Mouse (Mus musculus): ENCODE measurements around the gene Calu. TPM values are rescaled to one million over a fixed set of nuclear protein-coding genes. Genes with fewer than 3 reads are reported as not detected.
A peak's percentile ranks its signal among the peaks of the same experiment; 100 is the strongest.

Gene Calu
- total and polyA plus RNA-seq, 3 experiments: 107 to 161 (median 112) TPM

- H3K9ac ChIP-seq (ENCODE audit: insufficient read depth, low read depth): no peak overlapping the region
- in situ Hi-C loops (cut with MboI; ENCODE audit: low pct_ligation_motif_present, low pct_unique_long_range_greater_than_20kb, low sequenced_read_pairs): loop anchor here (25.0 kb wide), 1 partner anchor 260 kb away; no protein-coding TSS in a partner anchor
Observed at GRCm38 (mm10) chr6:29377386-29377785, 29.5 kb downstream of the Calu start.

GRCm38 (mm10) chr6:29378678-29379077, 30.8 kb downstream of the Calu start:
- Histone ChIP-seq H3K27me3 (replicated peaks) (no peaks in the 10 kb centered on the region), H3K79me2 (replicated peaks; ENCODE audit: control insufficient read depth, extremely low read depth, insufficient read depth, poor library complexity, severe bottlenecking) (no peaks in the 10 kb centered on the region), H3K4me1 (ENCODE audit: control insufficient read depth in 1 of 2, insufficient read depth in 2 of 2) (peaks cover 1 to 14% of the 10 kb centered on the region in 2 experiments; a peak in 2 of 4 replicates), H3K4me3 (replicated peaks in 1 of 3; ENCODE audit: low read depth in 2 of 3, low read length in 2 of 3, poor library complexity in 1 of 3) (no peak overlapping the region), H3K9ac (ENCODE audit: insufficient read depth, low read depth) (no peak overlapping the region), H3K27ac (ENCODE audit: insufficient read depth, low read depth) (no peak overlapping the region), H3K9me3 (replicated peaks; ENCODE audit: low read length) (no peaks in the 10 kb centered on the region), H3K36me3 (replicated peaks in 1 of 2; ENCODE audit: control insufficient read depth in 1 of 2, insufficient read depth in 1 of 2, low read length in 1 of 2) (peaks cover 25 to 60% of the 10 kb centered on the region in 2 experiments), H3K4me2 (ENCODE audit: insufficient read depth, low read depth, poor library complexity, severe bottlenecking) (no peak overlapping the region)
- TF ChIP-seq CHD1 (IDR thresholded peaks at IDR 0.05; ENCODE audit: low read depth, low read length): no peak
- TF ChIP-seq RAD21 (IDR thresholded peaks at IDR 0.05; ENCODE audit: low read depth, low read length): no peak
- TF ChIP-seq IRF4 (IDR thresholded peaks at IDR 0.05; ENCODE audit: low read depth, low read length): no peak
- no peak for TF ChIP-seq UBTF (IDR thresholded peaks at IDR 0.05; ENCODE audit: low read depth, low read length)
- no peak for TF ChIP-seq ETS1 (conservative IDR thresholded peaks at IDR 0.05; ENCODE audit: low read depth, low read length)
- no peak for TF ChIP-seq NELFE (IDR thresholded peaks at IDR 0.05; ENCODE audit: low read depth, low read length)
- TF ChIP-seq MAZ (IDR thresholded peaks at IDR 0.05; ENCODE audit: low read depth, low read length): no peak
- no peak for TF ChIP-seq E2F4 (IDR thresholded peaks at IDR 0.05; ENCODE audit: insufficient replicate concordance, low read depth, low read length)
- no peak for TF ChIP-seq USF2 (conservative IDR thresholded peaks at IDR 0.05; ENCODE audit: low read depth, low read length)
- DNase-seq (ENCODE audit: extremely low read depth): no peak
- dilution Hi-C loops (cut with MboI; ENCODE audit: extremely low pct_ligation_motif_present, extremely low pct_unique_long_range_greater_than_20kb, low sequenced_read_pairs): no loop called here
- in situ Hi-C loops (cut with MboI; ENCODE audit: low pct_ligation_motif_present, low pct_unique_long_range_greater_than_20kb, low sequenced_read_pairs): loop anchor here (25.0 kb wide), 1 partner anchor 259 kb away; no protein-coding TSS in a partner anchor

More at GRCm38 (mm10) chr6:29377386-29377785, 29.5 kb downstream of the Calu start:
- no peak for TF ChIP-seq CHD1 (IDR thresholded peaks at IDR 0.05; ENCODE audit: low read depth, low read length)
- TF ChIP-seq NRF1 (IDR thresholded peaks at IDR 0.05; ENCODE audit: low read depth, low read length): no peak
- TF ChIP-seq ZNF384 (IDR thresholded peaks at IDR 0.05; ENCODE audit: low read depth, low read length): peak; percentile 12; the same call in 1 of the 2 replicates
- TF ChIP-seq MXI1 (IDR thresholded peaks at IDR 0.05; ENCODE audit: low read depth, low read length): no peak
- H3K79me2 ChIP-seq (replicated peaks; ENCODE audit: control insufficient read depth, extremely low read depth, insufficient read depth, poor library complexity, severe bottlenecking): no peaks in the 10 kb centered on the region
- no peak overlapping the region for H3K4me3 ChIP-seq (replicated peaks in 1 of 3; ENCODE audit: low read depth in 2 of 3, low read length in 2 of 3, poor library complexity in 1 of 3)
- peaks cover 0 to 7% of the 10 kb centered on the region in 2 experiments; a peak in 1 of 4 replicates for H3K4me1 ChIP-seq (ENCODE audit: control insufficient read depth in 1 of 2, insufficient read depth in 2 of 2)
- no peaks in the 10 kb centered on the region for H3K27me3 ChIP-seq (replicated peaks)
- H3K27ac ChIP-seq (ENCODE audit: insufficient read depth, low read depth): no peak overlapping the region
- no peak overlapping the region for H3K4me2 ChIP-seq (ENCODE audit: insufficient read depth, low read depth, poor library complexity, severe bottlenecking)
- peaks cover 33 to 72% of the 10 kb centered on the region in 2 experiments for H3K36me3 ChIP-seq (replicated peaks in 1 of 2; ENCODE audit: control insufficient read depth in 1 of 2, insufficient read depth in 1 of 2, low read length in 1 of 2)
- H3K9me3 ChIP-seq (replicated peaks; ENCODE audit: low read length): no peaks in the 10 kb centered on the region
- dilution Hi-C loops (cut with MboI; ENCODE audit: extremely low pct_ligation_motif_present, extremely low pct_unique_long_range_greater_than_20kb, low sequenced_read_pairs): no loop called here
- DNase-seq (ENCODE audit: extremely low read depth): no peak

GRCm38 (mm10) chr6:29379954-29380353, 32.1 kb downstream of the Calu start:
- in situ Hi-C loops (cut with MboI; ENCODE audit: low pct_ligation_motif_present, low pct_unique_long_range_greater_than_20kb, low sequenced_read_pairs) (loop anchor here (25.0 kb wide), 1 partner anchor 257 kb away; no protein-coding TSS in a partner anchor), dilution Hi-C loops (cut with MboI; ENCODE audit: extremely low pct_ligation_motif_present, extremely low pct_unique_long_range_greater_than_20kb, low sequenced_read_pairs) (no loop called here)
- H3K27me3 ChIP-seq (replicated peaks): no peaks in the 10 kb centered on the region
- no peaks in the 10 kb centered on the region for H3K79me2 ChIP-seq (replicated peaks; ENCODE audit: control insufficient read depth, extremely low read depth, insufficient read depth, poor library complexity, severe bottlenecking)
- no peaks in the 10 kb centered on the region for H3K9me3 ChIP-seq (replicated peaks; ENCODE audit: low read length)
- H3K4me2 ChIP-seq (ENCODE audit: insufficient read depth, low read depth, poor library complexity, severe bottlenecking): no peak overlapping the region
- no peak overlapping the region for H3K27ac ChIP-seq (ENCODE audit: insufficient read depth, low read depth)
- H3K36me3 ChIP-seq (replicated peaks in 1 of 2; ENCODE audit: control insufficient read depth in 1 of 2, insufficient read depth in 1 of 2, low read length in 1 of 2): peaks cover 15 to 48% of the 10 kb centered on the region in 2 experiments
- H3K9ac ChIP-seq (ENCODE audit: insufficient read depth, low read depth): no peak overlapping the region
- no peak for DNase-seq (ENCODE audit: extremely low read depth)
- H3K4me1 ChIP-seq (ENCODE audit: control insufficient read depth in 1 of 2, insufficient read depth in 2 of 2): peaks cover 2 to 22% of the 10 kb centered on the region in 2 experiments; a peak in 2 of 4 replicates
- H3K4me3 ChIP-seq (replicated peaks in 1 of 3; ENCODE audit: low read depth in 2 of 3, low read length in 2 of 3, poor library complexity in 1 of 3): no peak overlapping the region
- TF ChIP-seq HCFC1 (IDR thresholded peaks at IDR 0.05; ENCODE audit: low read depth, low read length) (no peak), MAZ (IDR thresholded peaks at IDR 0.05; ENCODE audit: low read depth, low read length) (no peak), TBP (conservative IDR thresholded peaks at IDR 0.05; ENCODE audit: low read depth, low read length) (no peak), USF2 (conservative IDR thresholded peaks at IDR 0.05; ENCODE audit: low read depth, low read length) (no peak), SMC3 (IDR thresholded peaks at IDR 0.05; ENCODE audit: low read depth, low read length) (no peak), ZC3H11A (IDR thresholded peaks at IDR 0.05; ENCODE audit: low read depth, low read length) (no peak), CHD1 (IDR thresholded peaks at IDR 0.05; ENCODE audit: low read depth, low read length) (no peak), ETS1 (conservative IDR thresholded peaks at IDR 0.05; ENCODE audit: low read depth, low read length) (no peak), UBTF (IDR thresholded peaks at IDR 0.05; ENCODE audit: low read depth, low read length) (no peak), MYC (IDR thresholded peaks at IDR 0.05; ENCODE audit: low read depth, low read length) (no peak), ZMIZ1 (IDR thresholded peaks at IDR 0.05; ENCODE audit: low read depth, low read length) (no peak), MXI1 (IDR thresholded peaks at IDR 0.05; ENCODE audit: low read depth, low read length) (no peak), CHD2 (IDR thresholded peaks at IDR 0.05; ENCODE audit: low read length) (no peak), MEF2A (IDR thresholded peaks at IDR 0.05; ENCODE audit: borderline replicate concordance, low read depth, low read length) (no peak), KAT2A (IDR thresholded peaks at IDR 0.05; ENCODE audit: insufficient replicate concordance, low read length) (no peak), GABPA (IDR thresholded peaks at IDR 0.05; ENCODE audit: insufficient replicate concordance, low read depth, low read length) (no peak), JUN (IDR thresholded peaks at IDR 0.05; ENCODE audit: insufficient read depth, low read depth, low read length) (no peak), NELFE (IDR thresholded peaks at IDR 0.05; ENCODE audit: low read depth, low read length) (no peak)
